Mouse (Mus musculus) heart, postnatal 0 days (tissue): ENCODE measurements around the gene Ptpn18.

ENCODE experiments used
- CTCF ChIP-seq: IDR thresholded peaks from 2 replicates; pipeline ENCODE4 v1.5.1; 2016; ENCODE audit warnings: antibody characterized with exemption, control low read depth, low read depth
- EP300 ChIP-seq: IDR thresholded peaks from 2 replicates; pipeline ENCODE4 v1.6.1; 2016; ENCODE audit warnings: antibody characterized with exemption, low read depth

DNA sequence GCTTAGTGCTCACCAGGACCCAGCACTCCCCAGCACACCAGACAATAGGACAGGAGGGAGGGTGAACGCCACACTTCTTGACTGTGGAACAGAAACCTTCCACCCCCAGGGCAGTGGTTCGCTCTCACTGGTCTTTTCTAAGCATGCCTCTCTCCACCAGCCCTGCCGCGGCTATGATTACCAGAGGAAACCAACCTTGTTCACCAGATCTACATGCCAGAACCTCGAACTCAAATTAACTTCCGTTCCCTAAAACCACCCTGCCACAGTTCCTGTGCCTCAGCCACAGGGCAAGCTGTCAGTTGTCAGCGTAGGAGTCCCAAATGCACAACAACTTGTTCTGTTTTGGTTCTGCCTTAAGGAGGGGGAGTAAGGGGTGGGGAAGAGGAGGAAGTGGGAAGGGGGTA, 51.0 kb downstream of the Ptpn18 start:
- TF ChIP-seq CTCF (no peak), EP300 (no peak)
